Mouse (Mus musculus): ENCODE results near the gene Rbks.

DNA sequence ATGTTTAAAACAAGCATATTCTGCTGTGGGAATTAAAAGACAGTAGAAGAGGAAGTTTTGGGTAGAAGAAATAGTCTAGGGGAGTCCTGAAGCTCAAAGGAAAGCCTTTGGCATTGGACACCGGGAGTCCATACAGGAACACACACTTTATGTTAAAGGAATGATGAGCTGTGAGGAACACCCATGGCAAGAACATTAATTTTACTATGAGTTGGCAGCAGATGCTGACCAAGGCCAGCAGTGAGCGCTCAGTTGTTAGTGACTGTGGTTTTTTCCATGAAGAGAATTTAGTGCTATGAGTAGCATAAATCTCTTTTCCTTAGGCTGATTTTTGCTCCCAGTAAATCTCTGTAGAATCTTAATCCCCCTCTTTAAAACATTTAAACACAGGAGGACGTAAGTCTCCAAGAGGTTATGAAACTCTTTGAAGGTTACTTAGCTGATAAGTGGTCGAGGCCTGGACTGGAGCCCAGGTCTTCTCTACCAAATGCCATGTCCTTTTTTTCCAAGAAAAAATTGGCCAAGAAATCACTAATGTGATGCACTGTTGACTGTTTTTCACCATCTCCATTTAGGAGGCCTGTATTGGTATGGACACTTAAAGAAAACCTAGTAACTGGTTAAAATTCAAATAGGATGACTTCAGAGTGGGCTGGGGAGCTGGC is 18.2 kb upstream of the Rbks start:
- TF ChIP-seq EP300 (IDR thresholded peaks at IDR 0.05; ENCODE audit: insufficient read depth, low read depth, low read length) (no peak), CTCF (IDR thresholded peaks at IDR 0.05) (no peak), POLR2A (IDR thresholded peaks at IDR 0.05; ENCODE audit: insufficient read depth, low read depth, low read length) (no peak)

Data from heart, adult 2 months (tissue).